Mouse (Mus musculus) brain, adult 2 months (tissue): ENCODE results near the gene Ckap2l.

ENCODE experiments used
- DNase-seq: peaks from one replicate; pipeline ENCODE4 v3.0.0; 2011; ENCODE audit warnings: low read depth, low spot score

Gene Ckap2l

GRCm38 (mm10) chr2:129263073-129263472 is 33.9 kb downstream of the Ckap2l start:
- DNase-seq: peak; percentile 55

- DNase-seq: no peak
Measured at GRCm38 (mm10) chr2:129261151-129261794, 35.7 kb downstream of the Ckap2l start.

- no peak for DNase-seq
Measured at GRCm38 (mm10) chr2:129260646-129261045, 36.4 kb downstream of the Ckap2l start.

GRCm38 (mm10) chr2:129258475-129259211 is 38.4 kb downstream of the Ckap2l start:
- DNase-seq: peak; percentile 89

GRCm38 (mm10) chr2:129258056-129258455 is 39.0 kb downstream of the Ckap2l start:
- DNase-seq: no peak

- no peak for DNase-seq
Measured at GRCm38 (mm10) chr2:129256006-129256405, 41.0 kb downstream of the Ckap2l start.

GRCm38 (mm10) chr2:129254076-129254475 is 42.9 kb downstream of the Ckap2l start:
- no peak for DNase-seq

- DNase-seq: no peak
Measured at GRCm38 (mm10) chr2:129253631-129253970, 43.4 kb downstream of the Ckap2l start.

- DNase-seq: no peak
Measured at GRCm38 (mm10) chr2:129252836-129253630, 44.0 kb downstream of the Ckap2l start.

GRCm38 (mm10) chr2:129249321-129249720 is 47.7 kb downstream of the Ckap2l start:
- DNase-seq: no peak

- peak; percentile 4 for DNase-seq
Measured at GRCm38 (mm10) chr2:129247707-129248121, 49.3 kb downstream of the Ckap2l start.

GRCm38 (mm10) chr2:129246924-129247323 is 50.1 kb downstream of the Ckap2l start:
- DNase-seq: no peak

- no peak for DNase-seq
Measured at GRCm38 (mm10) chr2:129246436-129246835, 50.6 kb downstream of the Ckap2l start.

- DNase-seq: no peak
Measured at GRCm38 (mm10) chr2:129245618-129246017, 51.4 kb downstream of the Ckap2l start.

- DNase-seq: no peak
Measured at GRCm38 (mm10) chr2:129244446-129245120, 52.4 kb downstream of the Ckap2l start.

GRCm38 (mm10) chr2:129243786-129244185 is 53.2 kb downstream of the Ckap2l start:
- DNase-seq: peak; percentile 50

GRCm38 (mm10) chr2:129243005-129243404 is 54.0 kb downstream of the Ckap2l start:
- DNase-seq: no peak

- no peak for DNase-seq
Measured at GRCm38 (mm10) chr2:129241845-129242833, 54.9 kb downstream of the Ckap2l start.

GRCm38 (mm10) chr2:129240726-129241432 is 56.1 kb downstream of the Ckap2l start:
- DNase-seq: peak; percentile 84

- no peak for DNase-seq
Measured at GRCm38 (mm10) chr2:129236526-129236925, 60.5 kb downstream of the Ckap2l start.
